Mouse (Mus musculus) intestine, embryonic 16.5 days (tissue): ENCODE measurements around the gene Gm28778. TPM values are rescaled to one million over a fixed set of nuclear protein-coding genes. Genes with fewer than 3 reads are reported as not detected.

Experiments
- polyA plus RNA-seq: library from polyadenylated mRNA; unstranded; fragments of >200 nt; fragmentation: Nextera tagmentation; extraction: Ambion mirVana; gene quantifications from 2 replicates; pipeline ENCODE4 v1.2.1, GENCODE M21; 2015

Gene Gm28778
- polyA plus RNA-seq, 1 experiment from 2014 or later: not detected

Other genes starting within 250 kb of the Gm28778 start
- gene Mstn, start 235.5 kb upstream of the Gm28778 start, polyA plus RNA-seq: not detected in 2 replicates
- not detected in 2 replicates for gene 1700019A02Rik, start 109.5 kb upstream of the Gm28778 start, polyA plus RNA-seq
- 11.3 and 12.2 TPM in 2 replicates for gene Pms1, start 93 bp upstream of the Gm28778 start, polyA plus RNA-seq
- 54.6 and 54.8 TPM in 2 replicates for gene Ormdl1, start within 50 bp of the Gm28778 start, polyA plus RNA-seq
- gene Osgepl1, start 16.5 kb downstream of the Gm28778 start, polyA plus RNA-seq: 25.2 and 25.7 TPM in 2 replicates
- gene Asdurf, start 55.5 kb downstream of the Gm28778 start, polyA plus RNA-seq: 7.5 TPM in 1 of 2 replicates, not detected in the other
- 0.39 and 0.53 TPM in 2 replicates for gene Gm28551, start 55.6 kb downstream of the Gm28778 start, polyA plus RNA-seq
- 67.5 and 69.7 TPM in 2 replicates for gene Asnsd1, start 55.6 kb downstream of the Gm28778 start, polyA plus RNA-seq